Mouse (Mus musculus) brain, embryonic 14.5 days (tissue): ENCODE measurements around the gene Ska3.
"Not testable (repeated sequence)": the region's sequence is repeated elsewhere in the genome, so short reads cannot be mapped to it uniquely, and the experiment has no call there.

Experiments
- CTCF ChIP-seq: fragments of 200-500 bp; IDR thresholded peaks from 2 replicates; pipeline ENCODE4 v1.5.1; 2012; ENCODE audit warnings: inconsistent platforms, mild to moderate bottlenecking, moderate library complexity, borderline replicate concordance; ENCODE audit not compliant: insufficient read depth, insufficient read length; ENCODE audit errors: extremely low read depth
- POLR2A ChIP-seq: fragments of 200-500 bp; IDR thresholded peaks from 2 replicates; pipeline ENCODE4 v1.6.1; 2012; ENCODE audit warnings: mild to moderate bottlenecking, inconsistent platforms, borderline replicate concordance; ENCODE audit not compliant: poor library complexity, insufficient read depth, insufficient read length, severe bottlenecking; ENCODE audit errors: extremely low read depth

DNA sequence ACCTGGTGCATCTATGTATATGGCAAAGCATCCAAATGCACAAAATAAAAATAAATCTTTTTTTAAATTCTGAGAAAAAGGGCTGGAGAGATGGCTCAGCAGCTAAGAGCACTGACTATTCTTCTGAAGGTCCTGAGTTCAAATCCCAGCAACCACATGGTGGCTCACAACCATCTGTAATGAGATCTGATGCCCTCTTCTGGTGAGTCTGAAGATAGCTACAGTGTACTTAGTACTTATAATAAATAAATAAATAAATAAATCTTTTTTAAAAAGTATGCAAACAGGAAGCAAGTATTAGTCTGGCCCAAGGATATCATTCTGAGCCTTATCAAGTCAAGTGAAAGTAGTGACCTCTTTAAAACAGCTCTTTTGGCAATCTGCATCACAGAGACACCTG is 30.1 kb upstream of the Ska3 start:
- TF ChIP-seq CTCF, POLR2A: not testable (repeated sequence)
